Mouse (Mus musculus) olfactory bulb, adult 2 months (tissue): Measurements from ENCODE around the gene Ppat.

Experiments
- CTCF ChIP-seq: fragments of 200-500 bp; IDR thresholded peaks from 2 replicates; pipeline ENCODE4 v1.5.1; 2012; ENCODE audit warnings: low read depth, mild to moderate bottlenecking, low read length, moderate library complexity; ENCODE audit not compliant: insufficient read depth
- POLR2A ChIP-seq: fragments of 200-500 bp; IDR thresholded peaks from 2 replicates; pipeline ENCODE4 v1.6.1; 2012; ENCODE audit warnings: mild to moderate bottlenecking, low read depth, low read length, moderate library complexity; ENCODE audit not compliant: insufficient read depth

- TF ChIP-seq CTCF: no peak
- no peak for TF ChIP-seq POLR2A
These were observed 2.4 kb upstream of the Ppat start for GRCm38 (mm10) chr5:76953794-76954193.
